Comparison of ENCODE assay signal across 9 mouse cellular contexts in the genomic region with DNA sequence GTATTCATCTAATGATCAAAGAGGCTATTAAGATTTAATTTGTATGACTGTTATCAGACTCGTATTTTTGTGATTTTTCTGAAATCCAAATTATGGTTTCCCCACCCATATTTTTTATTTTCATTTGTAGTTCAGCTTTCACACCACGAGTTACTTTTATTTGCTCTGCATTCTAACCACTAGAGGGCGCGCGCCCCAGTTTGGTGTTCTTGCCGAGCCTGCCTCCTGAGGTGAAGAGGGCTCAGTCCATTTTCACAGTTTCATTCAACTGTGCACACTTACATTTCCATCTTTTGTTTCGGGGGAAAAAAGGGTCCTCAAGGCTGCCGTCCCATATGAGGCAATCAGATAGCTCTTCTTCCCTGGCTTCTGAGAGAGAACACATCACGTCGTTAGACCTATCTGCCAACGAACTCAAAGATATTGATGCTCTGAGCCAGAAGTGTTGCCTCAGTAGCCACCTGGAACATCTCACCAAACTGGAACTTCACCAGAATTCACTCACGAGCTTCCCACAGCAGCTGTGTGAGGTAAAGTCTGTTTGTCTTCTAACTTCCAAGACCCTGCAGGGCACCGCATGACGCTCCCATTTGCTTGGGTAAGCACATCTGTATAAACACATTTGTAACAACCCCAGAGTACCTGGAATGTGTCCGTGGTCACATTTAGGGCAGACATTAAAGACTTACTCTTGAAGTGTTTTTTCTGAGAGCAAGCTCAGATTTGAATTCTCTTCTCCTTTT.
DNase-seq lines count a peak whose midpoint lies in the region; ATAC-seq and TF ChIP-seq lines count a peak whose summit lies in the region.
"Had no signal": no experiment of that assay in that cellular context is flagged by ENCODE, and none has a peak within 500 bp of the region (broad histone marks: within the 10 kb centered on the region; RNA-seq: fewer than 3 reads in every experiment).

No protein-coding gene starts in this region.

- no peaks in the 10 kb centered on the region for H3K36me3 ChIP-seq in hindbrain, embryonic 11.5 days (ENCODE audit: control insufficient read depth, insufficient read depth, low read length)
- no peaks in the 10 kb centered on the region for H3K36me3 ChIP-seq in hindbrain, embryonic 13.5 days
- H3K36me3 ChIP-seq: embryonic facial prominence, embryonic 12.5 days had no signal

- H3K9me3 ChIP-seq in hindbrain, embryonic 11.5 days (ENCODE audit: control insufficient read depth, low read length) = no peaks in the 10 kb centered on the region
- no peaks in the 10 kb centered on the region for H3K9me3 ChIP-seq in hindbrain, embryonic 13.5 days
- H3K9me3 ChIP-seq: embryonic facial prominence, embryonic 12.5 days had no signal

- TF ChIP-seq CTCF in cortical plate, adult 2 months (IDR thresholded peaks at IDR 0.05; ENCODE audit: extremely low read depth, insufficient read depth, low read length) = peak; percentile 47
- peak; percentile 62 for TF ChIP-seq CTCF in olfactory bulb, adult 2 months (IDR thresholded peaks at IDR 0.05; ENCODE audit: insufficient read depth, low read depth, low read length)

- no peak overlapping the region for H3K4me3 ChIP-seq in hindbrain, embryonic 11.5 days (ENCODE audit: low read depth, low read length)
- no peak overlapping the region for H3K4me3 ChIP-seq in hindbrain, embryonic 13.5 days
- no peak overlapping the region for H3K4me3 ChIP-seq in cortical plate, adult 2 months (ENCODE audit: insufficient read depth, low read length)
- H3K4me3 ChIP-seq in olfactory bulb, adult 2 months (ENCODE audit: insufficient read depth, low read depth, low read length) = no peak overlapping the region
- H3K4me3 ChIP-seq: embryonic facial prominence, embryonic 12.5 days had no signal

- peak; percentile 75 for DNase-seq in hindbrain, embryonic 11.5 days (ENCODE audit: low spot score)
- peak; percentile 77 for DNase-seq in 3T3-L1 (ENCODE audit: low read depth, low spot score)
- peak; percentile 45 for DNase-seq in Muller cell, postnatal 12 days (ENCODE audit: inconsistent ontology term)
- DNase-seq in kidney, postnatal 4 days = peak; percentile 75 to 77

- no peak overlapping the region for H3K9ac ChIP-seq in hindbrain, embryonic 11.5 days (ENCODE audit: low read depth, low read length)
- no peak overlapping the region for H3K9ac ChIP-seq in hindbrain, embryonic 13.5 days
- H3K9ac ChIP-seq: embryonic facial prominence, embryonic 12.5 days had no signal

- no peak for ATAC-seq in hindbrain, embryonic 11.5 days (ENCODE audit: low FRiP score)
- ATAC-seq in hindbrain, embryonic 13.5 days (ENCODE audit: low FRiP score) = no peak
- ATAC-seq in erythroid progenitor cell, adult 5-6 weeks (replicated peaks; ENCODE audit: low FRiP score, poor library complexity, severe bottlenecking) = no peak

- no peak for TF ChIP-seq POLR2A in cortical plate, adult 2 months (IDR thresholded peaks at IDR 0.05; ENCODE audit: extremely low read depth, insufficient read depth, low read length)
- no peak for TF ChIP-seq POLR2A in olfactory bulb, adult 2 months (IDR thresholded peaks at IDR 0.05; ENCODE audit: insufficient read depth, low read depth, low read length)

- H3K4me1 ChIP-seq in hindbrain, embryonic 11.5 days (replicated peaks; ENCODE audit: control insufficient read depth, insufficient read depth, low read length) = no peaks in the 10 kb centered on the region
- no peaks in the 10 kb centered on the region for H3K4me1 ChIP-seq in hindbrain, embryonic 13.5 days (replicated peaks)
- peaks cover 1% of the 10 kb centered on the region; the same call in 1 of the 2 replicates for H3K4me1 ChIP-seq in cortical plate, adult 2 months (ENCODE audit: control insufficient read depth, insufficient read depth, low read length)
- peaks cover 4% of the 10 kb centered on the region; the same call in 1 of the 2 replicates for H3K4me1 ChIP-seq in olfactory bulb, adult 2 months (ENCODE audit: control insufficient read depth, insufficient read depth, low read length)
- H3K4me1 ChIP-seq: embryonic facial prominence, embryonic 12.5 days had no signal

- no peak overlapping the region for H3K4me2 ChIP-seq in hindbrain, embryonic 11.5 days (replicated peaks; ENCODE audit: low read depth, low read length)
- H3K4me2 ChIP-seq in hindbrain, embryonic 13.5 days = no peak overlapping the region
- H3K4me2 ChIP-seq: embryonic facial prominence, embryonic 12.5 days had no signal

- H3K27ac ChIP-seq in hindbrain, embryonic 11.5 days (ENCODE audit: low read depth, low read length) = no peak overlapping the region
- no peak overlapping the region for H3K27ac ChIP-seq in hindbrain, embryonic 13.5 days
- H3K27ac ChIP-seq in cortical plate, adult 2 months (ENCODE audit: insufficient read depth, low read length) = no peak overlapping the region
- no peak overlapping the region for H3K27ac ChIP-seq in olfactory bulb, adult 2 months (ENCODE audit: insufficient read depth, low read depth, low read length)
- H3K27ac ChIP-seq: embryonic facial prominence, embryonic 12.5 days had no signal

- 41% methylated on average over 15 of the region's 15 CpGs for WGBS in hindbrain, embryonic 11.5 days
- 47% methylated on average over 15 of the region's 15 CpGs for WGBS in hindbrain, embryonic 13.5 days
- 54% methylated on average over 15 of the region's 15 CpGs for WGBS in olfactory bulb, adult 2 months

- no peaks in the 10 kb centered on the region for H3K27me3 ChIP-seq in hindbrain, embryonic 11.5 days (ENCODE audit: control insufficient read depth, insufficient read depth, low read length)
- no peaks in the 10 kb centered on the region for H3K27me3 ChIP-seq in hindbrain, embryonic 13.5 days
- H3K27me3 ChIP-seq: embryonic facial prominence, embryonic 12.5 days had no signal
